Mouse (Mus musculus) limb, embryonic 12.5 days (tissue): ENCODE data around the gene Prrxl1. TPM values are rescaled to one million over a fixed set of nuclear protein-coding genes. Genes with fewer than 3 reads are reported as not detected.

Experiments used
- ATAC-seq: fragments of 200-750 bp; cut with Nextera tagmentation; 2 replicates; pipeline ENCODE4 v1.8.0; 2017; ENCODE audit warnings: low read depth, moderate TSS enrichment; ENCODE audit not compliant: insufficient number of reproducible peaks, insufficient read depth, low FRiP score, low TSS enrichment
- H3K27ac ChIP-seq: fragments of 300-500 bp; sonication (generic); 2 replicates; pipeline ENCODE4 v1.5.1; 2016; ENCODE audit warnings: mild to moderate bottlenecking, moderate library complexity
- H3K27me3 ChIP-seq: fragments of 300-500 bp; sonication (generic); 2 replicates; pipeline ENCODE4 v1.6.1; 2016; ENCODE audit warnings: mild to moderate bottlenecking, moderate library complexity
- H3K36me3 ChIP-seq: fragments of 300-500 bp; sonication (generic); 2 replicates; pipeline ENCODE4 v1.6.1; 2016; ENCODE audit warnings: mild to moderate bottlenecking, moderate library complexity
- H3K4me1 ChIP-seq: fragments of 300-500 bp; sonication (generic); replicated peaks from 2 replicates; pipeline ENCODE4 v1.6.1; 2016
- H3K4me2 ChIP-seq: fragments of 300-500 bp; sonication (generic); 2 replicates; pipeline ENCODE4 v1.6.1; 2016; ENCODE audit warnings: mild to moderate bottlenecking, moderate library complexity
- H3K4me3 ChIP-seq: fragments of 300-500 bp; sonication (generic); replicated peaks from 2 replicates; pipeline ENCODE4 v1.5.1; 2016; ENCODE audit warnings: mild to moderate bottlenecking
- H3K9ac ChIP-seq: fragments of 300-500 bp; sonication (generic); replicated peaks from 2 replicates; pipeline ENCODE4 v1.6.1; 2016; ENCODE audit warnings: mild to moderate bottlenecking, moderate library complexity
- H3K9me3 ChIP-seq: fragments of 300-500 bp; sonication (generic); 2 replicates; pipeline ENCODE4 v1.6.1; 2016; ENCODE audit warnings: mild to moderate bottlenecking, moderate library complexity
- WGBS: fragments of 180-500 bp; shearing (Covaris S2); methylation state at CpG from one replicate; pipeline ENCODE4 v1.1.7; 2016; 5-methylcytosine and 5-hydroxymethylcytosine counted together
- polyA plus RNA-seq: library from polyadenylated mRNA; unstranded; fragments of >200 nt; fragmentation: Nextera tagmentation; extraction: Ambion mirVana; gene quantifications from 2 replicates; pipeline ENCODE4 v1.2.1, GENCODE M21; 2016

Prrxl1 gene
- polyA plus RNA-seq, 1 experiment from 2014 or later: 0.59 TPM

DNA sequence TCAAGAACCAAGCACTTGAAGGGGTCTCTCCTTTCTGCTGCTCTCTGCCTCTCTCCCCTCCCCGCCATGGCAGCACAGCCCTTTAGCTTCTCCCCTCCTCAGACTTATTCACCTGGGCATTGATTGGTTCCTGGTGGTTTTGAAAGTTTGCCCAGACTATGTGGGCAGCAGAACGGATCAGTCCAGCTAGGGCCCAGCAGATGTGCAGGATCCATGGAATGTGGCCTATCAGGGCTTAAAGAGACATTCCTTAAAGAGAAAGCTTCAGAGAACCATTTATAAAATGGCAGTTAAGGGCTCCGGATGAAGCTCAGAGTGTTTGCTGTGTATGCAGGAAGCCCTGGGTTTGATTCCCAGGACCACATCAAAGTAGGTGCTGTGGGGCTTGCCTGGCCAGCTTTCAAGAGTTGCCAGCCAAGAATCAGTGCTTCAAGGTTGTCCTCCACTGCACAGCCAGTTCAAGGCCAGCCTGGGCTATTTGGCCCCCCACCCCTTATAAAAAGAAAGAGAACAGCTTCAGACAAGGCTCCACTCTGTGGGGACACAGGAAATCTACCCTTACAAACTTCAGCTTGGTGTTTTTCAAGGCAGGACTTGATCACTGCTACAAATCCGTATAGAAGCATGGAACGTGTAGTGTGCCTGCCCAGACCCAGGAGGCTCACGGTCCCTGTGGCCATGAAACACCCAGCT, 33.8 kb downstream of the Prrxl1 start:
- no peak overlapping the region for H3K4me3 ChIP-seq
- H3K9me3 ChIP-seq: no peaks in the 10 kb centered on the region
- no peaks in the 10 kb centered on the region for H3K36me3 ChIP-seq
- H3K27me3 ChIP-seq: no peaks in the 10 kb centered on the region
- H3K27ac ChIP-seq: no peak overlapping the region
- H3K4me2 ChIP-seq: no peak overlapping the region
- H3K9ac ChIP-seq: no peak overlapping the region
- H3K4me1 ChIP-seq: no peaks in the 10 kb centered on the region
- 75% methylated on average over 6 of the region's 6 CpGs for WGBS
- no peak for ATAC-seq

DNA sequence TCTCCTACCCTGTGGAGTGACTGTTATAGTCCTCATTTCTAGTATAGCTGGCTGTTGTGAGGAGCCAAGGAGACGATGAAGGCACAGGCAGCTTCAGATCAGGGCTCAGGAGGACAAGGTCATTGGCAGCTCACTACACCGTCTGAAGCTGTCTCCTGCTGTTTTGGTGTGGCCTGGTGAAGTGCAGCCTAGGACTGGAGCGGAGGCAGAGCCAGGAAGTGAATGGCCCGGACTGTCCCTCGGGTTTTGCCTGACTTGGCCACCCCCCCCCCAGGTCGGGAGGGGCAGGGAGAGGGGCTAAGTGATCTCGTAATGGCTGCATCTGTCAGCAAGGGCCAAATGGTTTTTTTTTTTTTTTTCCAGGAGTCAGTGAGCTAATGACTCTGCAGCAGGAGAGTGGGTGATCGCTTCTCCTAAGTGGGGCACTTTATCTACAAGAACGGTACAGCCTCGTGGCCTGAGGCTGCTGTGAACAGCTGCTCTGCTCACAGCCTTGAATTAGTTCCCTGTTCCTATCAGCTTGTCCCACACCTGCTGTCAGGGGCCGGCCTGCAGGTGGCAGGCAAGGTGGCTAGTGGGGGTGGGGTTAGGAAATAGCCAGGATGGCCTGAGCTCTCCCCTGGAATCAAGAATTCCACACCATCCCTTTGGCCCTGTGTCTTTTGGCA, 34.9 kb downstream of the Prrxl1 start:
- H3K27ac ChIP-seq: no peak overlapping the region

DNA sequence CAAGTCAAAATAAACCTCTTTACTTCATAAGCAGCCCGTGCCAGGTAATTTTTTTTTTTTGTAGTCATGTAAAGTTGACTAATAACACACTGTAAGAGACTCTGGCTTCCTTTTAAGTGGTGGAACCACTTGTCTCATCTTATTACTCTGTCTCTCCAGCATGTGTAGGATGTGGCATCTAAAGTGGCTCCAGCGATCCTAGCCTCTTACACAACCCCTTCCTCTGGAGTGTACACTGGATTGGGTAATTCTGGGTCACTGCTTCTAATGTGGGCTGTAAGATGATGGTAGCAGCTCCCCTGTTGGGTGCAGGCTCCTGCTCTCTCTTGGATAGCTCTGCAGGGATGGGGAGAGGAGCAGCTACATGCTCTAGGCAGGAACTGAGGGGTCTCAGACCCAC, 39.3 kb downstream of the Prrxl1 start:
- no peak for ATAC-seq
- 93% methylated on average over 2 of the region's 2 CpGs for WGBS
- Histone ChIP-seq H3K4me1 (no peaks in the 10 kb centered on the region), H3K27ac (no peak overlapping the region), H3K9ac (no peak overlapping the region), H3K4me3 (no peak overlapping the region), H3K36me3 (no peaks in the 10 kb centered on the region), H3K4me2 (no peak overlapping the region), H3K9me3 (no peaks in the 10 kb centered on the region), H3K27me3 (peaks cover 5% of the 10 kb centered on the region; the same call in 1 of the 2 replicates)

More for the DNA sequence above, 34.9 kb downstream of the Prrxl1 start:
- no peak overlapping the region for H3K4me2 ChIP-seq
- H3K9me3 ChIP-seq: no peaks in the 10 kb centered on the region
- no peaks in the 10 kb centered on the region; the same call in 1 of the 2 replicates for H3K27me3 ChIP-seq
- 14% methylated on average over 11 of the region's 11 CpGs for WGBS
- H3K9ac ChIP-seq: no peak overlapping the region
- H3K4me1 ChIP-seq: no peaks in the 10 kb centered on the region
- no peak overlapping the region for H3K4me3 ChIP-seq
- no peaks in the 10 kb centered on the region for H3K36me3 ChIP-seq
- no peak for ATAC-seq

DNA sequence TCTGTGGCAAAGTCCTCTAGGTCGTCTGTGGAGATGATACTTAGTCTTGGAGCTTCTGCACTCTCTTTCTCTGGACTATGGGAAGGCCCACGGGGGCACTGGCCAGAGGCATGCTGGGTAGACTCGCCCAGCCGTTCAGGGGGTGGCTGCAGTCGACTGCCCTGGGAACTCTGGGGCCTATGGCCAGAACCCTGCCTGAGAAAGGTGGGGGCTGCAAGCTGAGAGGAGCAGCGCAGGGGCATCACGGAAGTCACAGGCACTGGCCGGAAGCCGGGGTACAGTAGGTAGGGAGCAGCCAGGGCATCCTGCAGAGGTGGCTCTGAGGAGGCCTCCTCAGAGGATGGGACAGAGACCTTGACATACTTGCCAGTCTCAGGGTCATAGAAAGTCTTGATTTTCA, 60.6 kb downstream of the Prrxl1 start:
- Histone ChIP-seq H3K36me3 (no peaks in the 10 kb centered on the region), H3K27ac (no peak overlapping the region), H3K9ac (no peak overlapping the region), H3K9me3 (no peaks in the 10 kb centered on the region), H3K4me1 (no peaks in the 10 kb centered on the region), H3K4me3 (no peak overlapping the region), H3K27me3 (peaks cover 26% of the 10 kb centered on the region), H3K4me2 (no peak overlapping the region)
- ATAC-seq: no peak
- WGBS: 81% methylated on average over 9 of the region's 9 CpGs

DNA sequence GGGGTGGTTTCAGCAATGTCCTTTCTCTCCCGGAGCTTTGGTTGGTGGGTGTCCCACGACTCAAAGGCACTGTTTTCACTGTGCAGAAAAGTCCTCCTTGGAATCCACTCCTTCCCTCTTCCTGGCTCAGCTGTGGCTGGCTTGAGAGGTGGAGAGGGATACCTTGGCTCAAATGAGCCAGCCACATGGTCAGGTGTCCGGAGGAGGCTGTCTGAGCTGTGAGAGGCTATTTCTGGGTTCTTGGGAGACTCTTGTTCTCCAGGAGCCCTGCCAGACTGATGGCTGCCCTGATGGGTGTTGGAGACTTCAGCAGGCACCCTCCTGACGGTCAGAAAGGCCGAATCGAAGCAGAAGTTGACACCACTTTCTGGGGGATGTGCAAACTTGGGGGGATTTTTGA, 63.9 kb downstream of the Prrxl1 start:
- no peak for ATAC-seq
- 90% methylated on average over 6 of the region's 6 CpGs for WGBS

DNA sequence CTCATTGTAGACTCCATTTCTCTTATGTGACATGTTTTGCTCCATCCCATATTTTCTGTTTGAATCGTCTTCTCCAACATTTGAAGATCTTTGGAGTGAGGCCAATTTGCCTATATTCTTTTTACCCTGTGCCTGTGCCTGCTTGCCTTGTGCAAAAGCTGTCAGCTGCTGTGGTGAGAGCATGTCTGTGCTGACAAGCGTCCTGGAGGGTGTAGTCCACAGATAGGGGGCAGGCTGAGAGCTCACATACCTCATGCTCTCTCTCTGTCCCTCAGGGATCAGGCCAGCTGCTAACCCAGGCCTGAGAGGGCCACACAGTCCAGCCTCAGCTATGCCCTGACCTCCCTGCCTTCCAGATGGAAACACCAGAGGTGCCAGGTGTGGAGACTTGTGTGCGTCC, 74.0 kb downstream of the Prrxl1 start:
- no peaks in the 10 kb centered on the region for H3K27me3 ChIP-seq
- H3K36me3 ChIP-seq: no peaks in the 10 kb centered on the region
- 64% methylated on average over 3 of the region's 3 CpGs for WGBS
- H3K9me3 ChIP-seq: no peaks in the 10 kb centered on the region
- no peak overlapping the region for H3K27ac ChIP-seq
- no peak overlapping the region for H3K9ac ChIP-seq
- no peak for ATAC-seq
- H3K4me1 ChIP-seq: no peaks in the 10 kb centered on the region
- H3K4me3 ChIP-seq: no peak overlapping the region
- H3K4me2 ChIP-seq: no peak overlapping the region

More for the DNA sequence above, 63.9 kb downstream of the Prrxl1 start:
- H3K27me3 ChIP-seq: peaks cover 26% of the 10 kb centered on the region
- no peak overlapping the region for H3K9ac ChIP-seq
- H3K4me2 ChIP-seq: no peak overlapping the region
- no peaks in the 10 kb centered on the region for H3K36me3 ChIP-seq
- H3K4me3 ChIP-seq: no peak overlapping the region
- H3K4me1 ChIP-seq: no peaks in the 10 kb centered on the region
- no peak overlapping the region for H3K27ac ChIP-seq
- no peaks in the 10 kb centered on the region for H3K9me3 ChIP-seq

DNA sequence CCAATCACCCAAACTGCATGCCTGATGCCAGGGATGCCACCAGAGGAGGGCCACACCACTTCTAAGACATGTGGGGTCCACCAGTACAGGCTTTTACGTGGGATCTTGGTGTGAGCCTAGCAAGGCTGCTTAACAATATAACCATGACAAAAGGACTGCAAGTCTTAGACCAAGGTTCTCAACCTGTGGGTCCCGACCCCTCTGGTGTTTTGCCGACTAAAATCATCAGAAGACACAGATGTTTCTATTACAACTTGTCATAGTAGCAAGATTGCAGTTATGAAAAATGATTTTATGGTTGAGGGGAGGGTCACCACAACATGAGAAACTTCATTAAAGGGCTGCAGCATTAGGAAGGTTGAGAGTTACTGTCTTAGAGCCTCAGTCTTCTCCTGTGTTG, 79.4 kb downstream of the Prrxl1 start:
- Histone ChIP-seq H3K9ac (no peak overlapping the region), H3K4me1 (peaks cover 7% of the 10 kb centered on the region; the same call in 1 of the 2 replicates), H3K4me3 (no peak overlapping the region), H3K36me3 (no peaks in the 10 kb centered on the region), H3K9me3 (no peaks in the 10 kb centered on the region), H3K27ac (no peak overlapping the region), H3K4me2 (no peak overlapping the region), H3K27me3 (no peaks in the 10 kb centered on the region)
- WGBS: 75% methylated on average over 3 of the region's 3 CpGs
- ATAC-seq: no peak

DNA sequence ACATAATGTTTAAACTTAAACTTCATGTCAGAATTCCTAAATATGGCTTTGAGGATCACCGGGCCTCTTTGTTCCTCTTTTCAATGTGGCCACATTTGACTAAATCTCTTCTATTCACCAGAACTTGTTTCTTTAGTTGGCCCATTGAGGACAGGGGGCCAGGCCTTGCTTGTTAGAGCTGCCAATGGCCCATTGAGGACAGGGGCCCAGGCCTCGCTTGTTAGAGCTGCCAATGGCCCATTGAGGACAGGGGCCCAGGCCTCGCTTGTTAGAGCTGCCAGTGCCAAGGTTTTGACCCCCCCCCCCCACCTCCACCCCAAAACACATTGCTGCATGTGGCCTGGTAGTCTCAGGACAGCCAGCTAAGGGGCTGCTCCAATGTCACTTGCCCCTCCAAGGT, 82.4 kb downstream of the Prrxl1 start:
- Histone ChIP-seq H3K27me3 (no peaks in the 10 kb centered on the region), H3K36me3 (no peaks in the 10 kb centered on the region), H3K4me3 (no peak overlapping the region), H3K4me1 (peaks cover 17% of the 10 kb centered on the region), H3K4me2 (no peak overlapping the region), H3K27ac (no peak overlapping the region), H3K9me3 (no peaks in the 10 kb centered on the region), H3K9ac (no peak overlapping the region)
- WGBS: 84% methylated on average over 3 of the region's 3 CpGs
- no peak for ATAC-seq

DNA sequence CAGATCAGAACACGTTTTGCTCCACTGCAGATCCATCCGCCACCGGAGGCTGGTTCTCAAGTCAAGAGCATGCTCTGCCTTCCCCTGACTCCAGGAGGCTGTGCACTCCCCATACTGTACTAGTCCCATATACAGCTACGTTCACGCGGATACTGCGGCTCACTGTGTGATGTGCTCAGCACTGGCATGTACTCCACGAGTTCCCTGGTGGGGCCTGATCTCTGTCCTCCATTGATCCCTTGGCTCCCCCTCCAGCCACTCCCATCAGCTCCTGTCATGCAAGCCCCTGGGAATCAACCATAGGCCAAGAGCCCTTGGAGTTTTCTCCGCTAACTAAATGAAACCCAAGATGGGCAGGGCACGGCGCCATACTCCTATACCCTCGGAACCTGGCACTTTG, 83.3 kb downstream of the Prrxl1 start:
- Histone ChIP-seq H3K4me1 (peaks cover 17% of the 10 kb centered on the region), H3K4me3 (no peak overlapping the region), H3K4me2 (no peak overlapping the region), H3K9me3 (no peaks in the 10 kb centered on the region), H3K9ac (no peak overlapping the region), H3K27me3 (no peaks in the 10 kb centered on the region), H3K36me3 (no peaks in the 10 kb centered on the region), H3K27ac (no peak overlapping the region)
- ATAC-seq: no peak
- WGBS: 93% methylated on average over 12 of the region's 12 CpGs

DNA sequence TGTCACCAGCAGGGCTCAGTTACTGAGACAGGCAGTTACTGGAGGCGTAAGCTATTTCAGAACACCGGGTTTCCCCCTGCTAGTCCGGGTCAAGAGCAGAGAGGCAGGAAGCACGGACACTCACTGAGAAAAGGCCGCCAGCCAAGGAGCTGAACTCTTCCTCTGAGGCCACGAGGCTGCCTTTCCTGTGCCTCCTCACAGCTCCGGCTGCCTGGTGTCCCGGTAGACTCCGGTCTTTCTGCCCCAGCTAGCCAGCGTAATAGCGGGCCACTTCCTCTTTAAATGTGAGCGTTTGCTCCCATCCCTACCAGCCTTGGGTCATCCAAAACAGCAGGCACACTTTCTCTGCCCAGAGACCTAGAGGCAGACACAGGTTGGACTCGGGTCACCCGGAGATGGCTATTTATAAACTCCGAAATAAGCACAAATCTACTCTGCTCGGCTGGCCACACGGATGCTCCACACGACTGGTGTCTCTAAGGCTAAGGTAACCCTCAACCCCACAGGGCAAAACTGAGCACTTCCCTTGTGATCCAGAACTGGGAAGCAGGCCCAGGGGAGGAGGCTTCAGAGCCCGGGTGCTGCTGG, 84.1 kb downstream of the Prrxl1 start:
- no peak overlapping the region; the same call in 1 of the 2 replicates for H3K27ac ChIP-seq
- no peaks in the 10 kb centered on the region for H3K36me3 ChIP-seq
- no peaks in the 10 kb centered on the region for H3K27me3 ChIP-seq
- H3K4me1 ChIP-seq: peaks cover 17% of the 10 kb centered on the region
- no peak overlapping the region for H3K4me2 ChIP-seq
- no peak overlapping the region for H3K4me3 ChIP-seq
- no peak for ATAC-seq
- WGBS: 57% methylated on average over 19 of the region's 19 CpGs
- no peaks in the 10 kb centered on the region for H3K9me3 ChIP-seq
- no peak overlapping the region for H3K9ac ChIP-seq

DNA sequence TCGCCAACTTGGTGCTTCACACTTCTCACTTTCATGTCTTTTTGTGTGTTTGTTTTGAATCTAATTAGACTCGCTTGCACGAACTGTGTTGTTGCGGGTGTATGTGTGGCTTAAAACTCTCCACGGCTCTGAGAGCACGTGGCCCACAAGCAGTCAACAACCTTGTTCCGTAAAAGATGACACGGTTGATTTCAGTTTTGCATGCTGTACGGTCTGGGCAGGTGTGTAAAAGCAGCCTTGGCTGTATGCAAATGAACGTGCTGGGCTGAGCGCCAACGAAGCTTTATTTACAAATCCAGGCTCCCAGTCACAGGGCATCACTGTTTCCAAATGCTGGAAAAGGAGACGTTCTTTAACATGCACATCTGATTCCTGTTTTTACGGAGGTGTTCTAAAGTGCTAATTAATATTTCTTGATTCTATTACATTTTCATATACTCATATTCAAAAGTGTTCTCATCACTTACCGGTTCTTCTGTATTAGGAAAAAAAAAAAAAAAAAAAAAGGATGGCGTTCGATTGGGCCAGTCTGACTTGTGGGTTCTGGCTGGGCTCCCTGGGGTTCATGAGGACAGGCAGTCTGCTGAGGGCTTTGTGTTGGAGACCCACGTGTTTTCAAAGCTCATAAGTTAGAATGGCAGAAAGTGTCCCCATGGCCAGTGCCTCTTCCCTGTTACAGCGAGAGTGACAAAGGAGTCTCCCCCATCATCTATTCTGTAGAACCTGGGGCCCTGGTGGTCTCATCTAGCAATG, 85.0 kb downstream of the Prrxl1 start:
- 70% methylated on average over 19 of the region's 19 CpGs for WGBS
- H3K4me2 ChIP-seq: peak overlapping the region; percentile 17; the same call in 1 of the 2 replicates

More for the DNA sequence above, 85.0 kb downstream of the Prrxl1 start:
- Histone ChIP-seq H3K9me3 (no peaks in the 10 kb centered on the region), H3K9ac (no peak overlapping the region; the same call in 1 of the 2 replicates), H3K36me3 (no peaks in the 10 kb centered on the region), H3K4me3 (no peak overlapping the region), H3K27me3 (no peaks in the 10 kb centered on the region), H3K27ac (no peak overlapping the region; the same call in 1 of the 2 replicates), H3K4me1 (peaks cover 17% of the 10 kb centered on the region)
- ATAC-seq: no peak
